Mouse (Mus musculus): ENCODE measurements around the gene Klhdc1.

DNA sequence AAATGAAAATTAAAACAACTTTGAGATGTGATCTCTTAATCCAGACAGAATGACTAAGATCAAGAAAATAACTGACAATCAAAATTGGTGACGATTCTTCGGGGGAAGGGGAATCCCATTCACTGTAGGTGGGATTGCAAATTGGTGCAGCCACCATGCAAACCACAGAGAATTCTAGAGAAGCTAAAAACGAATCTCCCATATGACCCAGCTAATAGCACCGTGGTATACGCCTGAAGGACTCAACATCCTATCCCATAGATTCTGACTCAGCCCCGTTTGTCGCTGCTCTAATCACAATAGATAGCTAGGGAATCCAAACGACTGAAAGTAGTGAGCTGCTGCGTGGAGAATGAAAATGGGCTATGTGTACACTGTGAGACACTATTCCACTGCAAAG is 47.7 kb downstream of the Klhdc1 start:
- no peak for TF ChIP-seq CTCF (IDR thresholded peaks at IDR 0.05; ENCODE audit: low read depth)
- no peak for TF ChIP-seq EP300 (IDR thresholded peaks at IDR 0.05; ENCODE audit: low read depth)

Data from heart, postnatal 0 days (tissue).